Mouse (Mus musculus) embryo, embryonic 11.5 days (tissue): ENCODE results near the gene Cdx4.

Experiments
- DNase-seq: peaks from one replicate; pipeline ENCODE4 v3.0.0-alpha.2; 2012; ENCODE audit warnings: low read depth, low spot score

The Cdx4 gene

DNA sequence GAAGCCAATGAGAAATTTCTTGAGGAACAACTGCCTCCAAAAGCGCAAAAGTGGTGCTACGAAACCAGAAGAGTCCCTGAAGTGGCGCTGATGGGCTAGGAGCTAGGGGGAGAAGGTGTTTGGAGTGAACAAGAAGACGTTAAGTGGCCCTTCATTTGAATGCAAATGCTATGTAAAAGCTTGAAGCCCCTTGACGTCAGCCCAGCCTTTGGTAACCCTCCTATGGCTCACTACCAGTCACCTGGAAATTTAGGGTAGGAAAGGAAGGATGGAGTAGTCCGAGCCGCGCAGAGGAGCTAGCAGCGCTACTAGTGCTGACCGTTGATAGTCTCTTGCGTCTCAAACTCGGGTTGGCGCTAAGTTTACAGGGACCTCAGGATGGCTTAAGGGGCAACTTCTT lies at the start of gene Cdx4:
Cdx4 (plus strand) TSS at position 253 of the 400 bp plus-strand sequence.
- no peak for DNase-seq

DNA sequence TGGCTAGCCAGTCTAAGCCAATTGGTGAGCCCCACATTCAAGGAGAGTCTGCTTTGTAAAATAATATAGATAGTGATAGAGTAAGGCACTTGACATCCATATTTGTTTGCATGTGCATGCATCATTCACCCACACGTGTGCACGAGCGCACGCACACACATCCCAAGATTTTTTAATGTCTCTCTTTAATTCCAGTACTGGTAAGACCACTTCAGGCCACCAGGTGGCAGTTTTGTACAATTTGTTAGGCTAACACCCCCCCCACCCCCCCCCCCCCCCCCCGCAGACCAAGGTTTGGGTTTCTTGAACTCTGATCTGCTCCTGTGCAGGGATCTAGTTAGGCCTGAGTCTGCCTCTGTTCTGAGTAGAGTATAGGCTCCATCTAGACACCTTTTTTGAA lies 46.9 kb upstream of the Cdx4 start:
- no peak for DNase-seq

- no peak for DNase-seq
Observed at GRCm38 (mm10) chrX:103286899-103287722, 34.1 kb upstream of the Cdx4 start.

DNA sequence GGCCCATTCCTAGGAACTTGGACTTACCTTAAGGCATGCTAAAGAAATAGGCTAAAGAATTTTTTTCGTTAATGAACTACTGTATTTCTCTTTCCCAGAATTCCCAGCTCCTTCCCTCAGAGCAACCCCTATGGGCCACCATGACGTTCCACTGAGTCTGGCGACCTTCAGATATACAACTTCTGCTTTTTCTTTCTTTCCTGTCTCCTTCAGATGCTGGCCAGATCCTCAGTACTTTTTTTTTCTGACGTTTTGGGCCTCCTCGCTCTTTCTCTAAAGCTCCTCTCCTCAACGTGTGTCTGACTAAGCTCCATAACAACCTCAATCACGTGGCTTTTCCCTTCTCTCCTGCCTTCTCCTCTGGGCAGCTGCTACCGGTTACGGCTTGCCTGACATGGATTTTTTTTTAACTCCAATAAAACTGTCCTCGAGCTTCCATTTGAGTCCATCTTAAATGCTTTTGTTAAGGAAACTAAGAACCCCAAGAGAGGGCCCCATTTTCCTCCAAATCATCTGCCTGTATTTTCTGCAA lies 33.3 kb upstream of the Cdx4 start:
- no peak for DNase-seq

DNA sequence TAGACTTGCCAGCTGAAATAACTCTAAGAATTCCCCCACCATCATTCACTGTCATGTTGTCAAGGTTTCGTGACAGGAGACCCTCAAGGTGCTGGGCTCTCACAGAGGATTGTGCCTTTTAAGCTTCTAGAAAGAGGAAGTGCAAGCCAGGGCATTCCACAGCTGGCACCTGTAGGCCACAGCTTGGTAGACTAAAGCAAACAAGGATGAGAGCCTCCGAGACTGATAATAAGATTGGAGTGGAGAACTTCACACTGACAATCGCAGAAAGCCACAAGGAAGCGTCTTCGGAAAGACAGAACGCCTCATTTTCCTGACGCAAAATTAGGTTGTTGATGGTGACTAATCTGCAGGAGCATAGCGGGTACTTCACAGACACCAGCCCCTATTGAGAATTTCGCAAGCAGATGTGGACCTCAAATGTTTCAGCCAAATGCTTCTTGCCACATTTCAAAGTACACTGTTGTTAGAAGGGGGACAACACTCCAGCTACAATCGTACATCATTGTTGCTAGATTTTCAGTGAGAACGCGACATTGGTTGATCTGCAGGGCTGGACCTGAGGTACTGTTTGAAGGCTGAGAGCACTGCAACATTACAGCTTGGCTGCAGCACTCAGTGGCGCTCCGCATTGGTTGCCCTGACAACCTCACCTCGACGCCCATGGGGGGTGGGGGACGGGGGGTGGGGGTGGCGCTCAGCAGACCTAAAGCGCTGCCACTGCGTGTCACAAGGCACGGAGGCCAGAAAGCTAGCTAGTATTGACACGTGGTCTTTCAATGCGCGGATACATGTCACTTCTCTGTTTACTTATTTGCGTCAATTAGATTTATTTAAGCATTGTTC lies 32.5 kb upstream of the Cdx4 start:
- no peak for DNase-seq

GRCm38 (mm10) chrX:103298937-103299336 lies 22.3 kb upstream of the Cdx4 start:
- no peak for DNase-seq

- DNase-seq, result no peak
Observed at GRCm38 (mm10) chrX:103308262-103308661, 12.9 kb upstream of the Cdx4 start.

GRCm38 (mm10) chrX:103311723-103312122 lies 9.5 kb upstream of the Cdx4 start:
- DNase-seq, result no peak

- DNase-seq, result no peak
Observed at GRCm38 (mm10) chrX:103314146-103314545, 7.1 kb upstream of the Cdx4 start.

DNA sequence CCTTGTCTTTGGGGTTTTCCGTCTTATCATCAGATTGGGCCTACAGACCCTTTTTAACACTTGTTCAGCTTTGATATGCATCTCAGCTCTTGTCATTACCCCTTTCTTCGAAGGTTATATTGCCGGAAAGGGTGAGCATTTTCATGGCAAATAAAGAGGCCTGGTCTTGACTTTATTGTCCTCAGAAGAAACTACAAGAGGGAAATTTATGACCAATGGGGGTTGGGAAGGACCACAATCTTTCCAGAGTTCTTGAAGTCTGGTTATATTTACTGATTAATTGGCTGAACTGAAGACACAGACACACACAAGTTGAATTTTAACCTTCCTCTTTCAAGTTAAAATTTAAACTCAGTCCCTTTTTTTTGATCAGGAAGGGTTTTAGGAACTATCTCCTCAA lies 4.7 kb downstream of the Cdx4 start:
- no peak for DNase-seq

DNA sequence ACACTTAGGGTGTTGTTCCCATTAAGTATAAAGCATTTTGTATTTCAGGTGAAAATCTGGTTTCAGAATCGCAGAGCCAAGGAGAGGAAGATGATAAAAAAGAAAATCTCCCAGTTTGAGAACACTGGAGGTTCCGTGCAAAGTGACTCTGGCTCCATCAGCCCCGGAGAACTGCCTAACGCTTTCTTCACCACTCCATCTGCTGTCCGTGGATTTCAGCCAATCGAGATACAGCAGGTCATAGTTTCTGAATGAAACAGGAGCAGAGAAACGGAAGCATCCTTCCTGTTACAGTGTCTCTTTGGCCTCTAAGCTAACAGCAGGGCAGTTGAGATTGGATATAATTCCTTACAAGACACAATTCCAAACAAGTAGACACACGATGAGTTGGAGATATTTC lies 8.2 kb downstream of the Cdx4 start:
- no peak for DNase-seq

DNA sequence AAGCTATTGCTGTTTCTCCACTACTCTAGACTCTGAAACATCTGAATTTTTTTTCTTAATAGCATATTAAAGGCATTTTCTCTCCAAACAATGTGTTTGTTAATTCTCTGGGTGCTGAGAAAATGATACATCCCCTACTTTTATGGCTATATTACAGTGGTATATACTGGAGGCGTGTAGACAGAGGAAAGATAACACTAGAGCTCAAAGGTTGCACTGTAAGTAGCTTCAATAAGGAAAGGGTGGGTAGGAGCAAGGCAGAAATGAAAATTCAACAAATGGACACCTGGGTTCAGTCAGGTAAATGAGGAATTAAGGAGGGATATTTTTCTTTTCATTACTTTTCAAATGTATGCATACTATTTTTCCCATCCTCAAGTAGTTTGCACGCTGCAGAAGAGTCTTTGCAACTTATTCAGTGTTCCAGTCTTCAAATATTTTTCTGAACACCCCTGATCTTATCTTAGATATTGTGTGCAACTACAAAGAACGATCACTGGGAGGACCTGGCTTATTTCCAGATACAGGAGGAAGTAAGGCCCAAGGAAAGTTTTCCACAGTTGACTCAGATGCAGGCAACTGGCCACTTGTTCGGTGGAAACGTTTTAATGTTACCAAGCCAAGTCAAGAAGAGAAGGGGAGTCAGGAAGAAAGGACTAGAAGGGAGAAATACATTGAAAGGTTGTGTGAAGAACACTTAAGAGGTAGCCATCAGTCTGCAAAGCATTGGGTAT lies 10.1 kb downstream of the Cdx4 start:
- DNase-seq, result no peak

DNA sequence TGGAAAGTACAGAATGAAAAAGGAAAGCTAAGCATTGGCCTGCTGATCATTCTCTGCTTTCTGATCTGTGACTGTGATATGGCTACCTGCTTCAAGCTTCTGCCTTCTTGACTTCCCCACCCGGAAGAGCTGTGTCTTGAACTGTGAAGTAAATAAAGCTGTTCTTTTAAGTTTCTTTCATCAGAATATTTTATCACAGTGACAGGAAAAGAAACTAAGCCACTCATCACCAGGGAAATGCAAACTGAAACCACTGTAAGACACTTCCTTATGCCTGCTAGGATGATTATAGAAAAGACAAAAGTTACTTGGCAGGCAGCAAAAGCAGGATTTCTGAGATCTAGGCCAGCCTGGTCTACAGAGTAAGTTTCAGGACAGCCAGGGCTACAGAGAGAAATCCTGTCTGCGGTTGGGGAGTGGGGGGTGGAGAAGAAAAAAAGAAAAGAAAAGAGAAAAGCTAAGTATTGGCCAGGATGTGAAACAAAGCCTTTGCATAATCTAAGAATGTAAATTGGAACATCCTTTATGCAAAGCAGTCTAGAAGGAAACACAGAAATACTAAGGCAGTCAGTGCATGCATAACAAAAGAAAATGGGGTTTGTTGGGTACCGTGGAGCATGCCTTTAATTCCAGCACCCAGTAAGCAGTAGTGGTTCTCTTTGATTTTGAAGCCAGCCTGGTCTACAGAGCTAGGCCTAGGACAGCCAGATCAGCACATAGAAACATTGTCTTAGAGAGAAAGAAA lies 20.3 kb downstream of the Cdx4 start:
- no peak for DNase-seq

DNA sequence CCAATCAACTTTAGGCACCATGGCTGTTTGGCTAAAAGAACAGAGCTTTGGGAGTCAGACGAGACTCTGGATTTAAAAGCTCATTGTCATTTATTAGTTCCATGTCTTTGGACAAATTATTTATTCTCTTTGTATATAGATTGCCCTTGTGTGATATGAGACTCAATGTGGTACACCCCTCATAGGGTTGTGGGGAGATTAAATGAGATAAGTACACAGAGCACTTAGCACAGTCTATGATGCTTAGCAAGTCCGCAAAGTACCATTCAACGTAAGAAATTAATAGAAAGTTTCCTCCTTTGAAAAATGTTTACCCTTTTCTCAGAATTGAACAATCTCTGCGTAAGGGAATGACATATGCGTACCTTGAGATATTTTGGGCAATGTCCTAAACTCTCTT lies 34.6 kb downstream of the Cdx4 start:
- DNase-seq, result no peak

DNA sequence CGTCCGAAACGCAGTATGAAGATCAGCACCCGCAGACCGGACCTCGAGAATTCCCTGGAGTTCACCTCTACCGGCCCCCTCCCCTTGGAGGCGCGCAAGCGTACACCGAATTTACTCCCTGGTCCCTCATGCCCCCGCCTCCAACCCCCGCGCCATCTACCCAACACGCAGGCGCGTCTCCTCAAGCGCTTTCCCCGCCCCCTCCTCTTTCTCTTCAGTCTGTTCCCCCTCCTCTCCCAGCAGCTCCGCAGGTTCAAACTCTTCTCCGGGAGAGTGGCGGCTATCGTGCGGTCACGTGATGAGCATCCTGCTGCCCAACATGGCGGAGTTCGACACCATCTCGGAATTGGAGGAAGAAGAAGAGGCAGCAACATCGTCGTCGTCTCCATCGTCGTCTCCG lies 35.1 kb downstream of the Cdx4 start, which contains the start of gene Chic1:
Chic1 (plus strand) TSS at position 190 of the 400 bp plus-strand sequence.
- DNase-seq, result peak; percentile 67

DNA sequence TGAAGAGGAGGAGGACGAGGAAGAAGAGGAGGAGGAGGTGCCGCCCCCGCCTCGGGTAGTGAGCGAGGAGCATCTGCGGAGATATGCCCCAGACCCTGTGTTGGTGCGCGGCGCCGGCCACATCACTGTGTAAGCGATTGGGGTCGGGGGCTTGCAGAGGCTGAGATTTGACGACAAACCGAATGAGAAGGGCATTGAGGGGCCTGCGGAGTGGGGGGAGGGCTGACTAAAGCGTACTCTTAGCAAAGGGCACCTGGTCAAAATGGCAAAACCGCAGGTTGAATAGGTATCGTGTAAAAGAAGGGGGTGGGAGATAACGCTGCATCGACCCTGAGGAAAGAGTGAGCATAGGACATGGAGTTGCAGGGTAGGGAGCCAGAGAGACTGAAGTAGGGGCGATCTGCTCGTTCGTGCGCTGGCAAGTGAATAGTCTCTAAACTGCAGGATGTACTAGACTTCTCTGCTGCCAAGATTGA lies 35.6 kb downstream of the Cdx4 start:
- DNase-seq, result no peak

- no peak for DNase-seq
Observed at GRCm38 (mm10) chrX:103366201-103366600, 45.0 kb downstream of the Cdx4 start.

GRCm38 (mm10) chrX:103368650-103369049 lies 47.5 kb downstream of the Cdx4 start:
- no peak for DNase-seq

- DNase-seq, result no peak
Observed at GRCm38 (mm10) chrX:103371221-103371620, 50.0 kb downstream of the Cdx4 start.

DNA sequence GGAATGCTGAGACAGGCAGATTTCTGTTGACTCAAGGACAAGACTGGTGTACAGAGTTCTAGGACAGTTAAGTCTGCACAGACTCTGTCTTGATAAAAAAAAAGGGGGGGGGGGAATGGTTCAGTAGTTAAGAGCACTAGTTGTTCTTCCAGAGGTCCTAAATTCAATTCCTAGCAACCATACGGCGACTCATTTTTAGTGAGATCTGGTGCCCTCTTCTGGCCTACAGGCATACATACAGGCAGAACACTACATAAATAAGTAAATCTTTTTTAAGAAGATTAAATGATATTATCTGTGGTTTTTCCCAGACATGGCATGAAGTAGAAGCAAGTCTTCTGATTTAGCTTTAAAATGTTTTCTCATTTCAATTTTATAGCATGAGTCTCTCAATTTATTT lies 50.4 kb downstream of the Cdx4 start:
- no peak for DNase-seq

GRCm38 (mm10) chrX:103374250-103374649 lies 53.1 kb downstream of the Cdx4 start:
- no peak for DNase-seq
